Mouse (Mus musculus) neural tube, embryonic 14.5 days (tissue): ENCODE results near the gene Rho. TPM values are rescaled to one million over a fixed set of nuclear protein-coding genes. Genes with fewer than 3 reads are reported as not detected.

Experiments
- ATAC-seq: fragments of 200-750 bp; cut with Nextera tagmentation; 2 replicates; pipeline ENCODE4 v1.8.0; 2017; ENCODE audit warnings: low read depth, mild to moderate bottlenecking, moderate TSS enrichment, moderate library complexity
- H3K27ac ChIP-seq: fragments of 300-500 bp; sonication (generic); 2 replicates; pipeline ENCODE4 v1.5.1; 2014; ENCODE audit warnings: low read depth, mild to moderate bottlenecking, control low read depth, low read length, moderate library complexity, mixed read lengths
- H3K27me3 ChIP-seq: fragments of 300-500 bp; sonication (generic); 2 replicates; pipeline ENCODE4 v1.6.1; 2014; ENCODE audit warnings: low read length; ENCODE audit not compliant: control insufficient read depth, insufficient read depth
- H3K36me3 ChIP-seq: fragments of 300-500 bp; sonication (generic); 2 replicates; pipeline ENCODE4 v1.6.1; 2014; ENCODE audit warnings: low read length, mixed read lengths; ENCODE audit not compliant: control insufficient read depth, insufficient read depth
- H3K4me1 ChIP-seq: fragments of 300-500 bp; sonication (generic); 2 replicates; pipeline ENCODE4 v1.6.1; 2014; ENCODE audit warnings: low read length; ENCODE audit not compliant: control insufficient read depth, insufficient read depth
- H3K4me2 ChIP-seq: fragments of 300-500 bp; sonication (generic); 2 replicates; pipeline ENCODE4 v1.6.1; 2014; ENCODE audit warnings: mild to moderate bottlenecking, low read depth, low read length, control low read depth
- H3K4me3 ChIP-seq: fragments of 300-500 bp; sonication (generic); 2 replicates; pipeline ENCODE4 v1.5.1; 2014; ENCODE audit warnings: low read depth, low read length, control low read depth, mixed read lengths
- H3K9ac ChIP-seq: fragments of 300-500 bp; sonication (generic); replicated peaks from 2 replicates; pipeline ENCODE4 v1.6.1; 2014; ENCODE audit warnings: low read depth, mild to moderate bottlenecking, control low read depth, low read length, mixed read lengths
- H3K9me3 ChIP-seq: fragments of 300-500 bp; sonication (generic); 2 replicates; pipeline ENCODE4 v1.6.1; 2016; ENCODE audit warnings: low read length; ENCODE audit not compliant: control insufficient read depth
- WGBS: fragments of 180-500 bp; shearing (Covaris S2); extraction: QIAGEN DNeasy Blood & Tissue Kit; methylation state at CpG from one replicate; pipeline ENCODE4 v1.1.7; 2014; 5-methylcytosine and 5-hydroxymethylcytosine counted together
- polyA plus RNA-seq: library from polyadenylated mRNA; unstranded; fragments of >200 nt; fragmentation: Nextera tagmentation; extraction: Ambion mirVana; gene quantifications from 2 replicates; pipeline ENCODE4 v1.2.1, GENCODE M21; 2014

Gene Rho
- polyA plus RNA-seq, 1 experiment from 2014 or later = 0.07 TPM

DNA sequence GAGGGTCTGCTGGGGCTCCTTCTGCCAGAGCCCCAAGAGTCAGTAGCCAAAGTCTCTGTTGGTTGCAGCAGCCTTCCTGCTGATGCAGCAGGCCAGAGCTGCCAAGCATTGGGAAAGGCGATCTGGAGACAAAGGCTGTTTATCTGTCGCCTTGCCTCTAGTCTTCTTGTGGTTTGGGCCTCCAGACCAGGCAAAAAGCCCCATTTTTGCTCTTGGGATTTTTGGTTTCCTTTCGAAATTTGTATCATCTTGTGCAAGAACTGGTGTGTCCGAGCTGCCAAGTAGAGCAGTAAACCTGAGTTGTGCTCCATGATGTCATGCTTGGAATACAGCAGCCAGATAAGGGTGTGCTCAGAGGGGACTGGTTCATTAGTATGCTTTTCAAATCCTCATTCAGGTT lies 34.4 kb upstream of the Rho start:
- ATAC-seq = no peak
- Histone ChIP-seq H3K27me3 (no peaks in the 10 kb centered on the region), H3K9me3 (no peaks in the 10 kb centered on the region), H3K4me1 (no peaks in the 10 kb centered on the region), H3K27ac (no peak overlapping the region), H3K4me3 (no peak overlapping the region), H3K36me3 (peaks cover 7% of the 10 kb centered on the region), H3K4me2 (no peak overlapping the region), H3K9ac (no peak overlapping the region)
- WGBS = 83% methylated on average over 4 of the region's 4 CpGs

DNA sequence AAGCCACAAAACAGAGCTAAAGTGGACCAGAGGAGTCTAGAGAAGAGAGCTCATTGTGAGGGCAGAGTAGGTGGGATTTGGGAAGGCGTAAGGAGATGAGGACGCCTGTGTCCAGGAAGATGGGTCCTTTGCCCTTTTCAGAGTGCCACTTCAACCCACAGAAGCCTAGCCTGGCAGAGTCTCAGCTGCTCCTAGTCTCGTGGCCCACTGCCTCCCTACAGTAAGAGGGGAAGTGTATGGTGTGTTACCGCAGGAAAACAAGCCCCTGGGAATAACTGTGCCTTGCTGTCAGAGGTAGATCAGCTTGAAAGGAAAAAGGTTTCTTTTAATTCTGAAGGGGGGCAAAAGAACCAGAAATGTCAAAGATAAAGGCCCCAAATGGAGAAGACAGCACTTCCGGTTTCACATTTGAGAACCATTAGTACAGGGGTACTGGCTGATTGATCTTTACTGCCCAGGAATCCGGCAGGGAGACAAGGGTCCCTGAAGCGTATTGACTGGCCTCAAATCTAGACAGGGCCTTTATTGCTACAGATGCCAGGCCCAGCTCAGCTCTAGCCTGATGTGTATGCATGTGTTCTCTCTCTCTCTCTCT lies 33.5 kb upstream of the Rho start:
- ATAC-seq = no peak
- Histone ChIP-seq H3K4me1 (no peaks in the 10 kb centered on the region), H3K27me3 (no peaks in the 10 kb centered on the region), H3K27ac (no peak overlapping the region), H3K4me2 (no peak overlapping the region), H3K36me3 (peaks cover 5% of the 10 kb centered on the region; the same call in 1 of the 2 replicates), H3K4me3 (no peak overlapping the region), H3K9ac (no peak overlapping the region), H3K9me3 (no peaks in the 10 kb centered on the region)
- 76% methylated on average over 7 of the region's 7 CpGs for WGBS

DNA sequence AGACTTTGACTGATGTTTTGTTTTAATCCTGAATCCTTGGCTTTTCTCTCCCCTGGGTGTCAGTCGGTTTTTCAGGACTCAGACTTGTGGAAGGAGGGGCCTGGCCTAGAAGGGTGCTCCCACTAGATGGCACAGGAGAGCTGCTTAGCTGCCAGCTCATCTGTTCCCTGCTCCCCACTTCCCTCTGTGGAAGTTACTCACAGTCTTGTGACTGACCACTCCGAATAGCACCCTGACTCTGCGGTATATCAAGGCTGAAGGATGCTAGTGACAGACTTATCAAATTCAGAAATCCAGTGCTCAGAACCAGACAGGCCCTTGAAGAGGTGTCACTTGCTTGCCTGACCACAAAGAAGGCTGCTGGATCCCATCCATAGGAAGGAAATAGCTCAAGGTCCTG lies 30.5 kb upstream of the Rho start:
- H3K4me3 ChIP-seq = no peak overlapping the region
- no peaks in the 10 kb centered on the region for H3K36me3 ChIP-seq
- H3K9ac ChIP-seq = no peak overlapping the region
- 25% methylated on average over 3 of the region's 3 CpGs for WGBS
- H3K27me3 ChIP-seq = no peaks in the 10 kb centered on the region
- H3K27ac ChIP-seq = no peak overlapping the region
- no peak overlapping the region for H3K4me2 ChIP-seq
- H3K9me3 ChIP-seq = no peaks in the 10 kb centered on the region
- ATAC-seq = peak; percentile 81
- H3K4me1 ChIP-seq = no peaks in the 10 kb centered on the region

DNA sequence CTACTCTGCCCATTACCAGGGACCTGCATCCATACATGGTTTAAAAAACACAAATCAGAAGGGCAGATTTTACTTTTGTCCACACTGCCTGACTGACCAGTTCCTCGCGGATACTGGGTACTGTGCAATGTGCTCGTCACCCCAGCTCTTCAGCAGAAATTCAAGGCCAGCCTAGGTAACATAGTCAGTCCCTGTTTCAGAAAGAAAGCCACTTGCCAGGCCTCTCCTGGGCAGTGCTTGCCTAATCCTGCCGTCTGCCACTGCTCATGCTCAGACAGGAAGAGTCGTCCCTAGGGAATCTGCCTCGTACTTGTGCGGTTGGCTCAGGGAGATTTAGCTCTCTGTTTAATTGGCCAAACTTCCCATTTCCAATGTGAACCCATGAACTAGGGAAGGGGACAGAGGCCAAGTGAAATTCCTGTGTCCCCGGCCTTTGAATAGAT lies 30.0 kb upstream of the Rho start:
- Histone ChIP-seq H3K27ac (no peak overlapping the region), H3K4me2 (no peak overlapping the region), H3K4me1 (no peaks in the 10 kb centered on the region), H3K27me3 (no peaks in the 10 kb centered on the region), H3K36me3 (no peaks in the 10 kb centered on the region), H3K9ac (no peak overlapping the region), H3K4me3 (no peak overlapping the region), H3K9me3 (no peaks in the 10 kb centered on the region)
- 0 out of 2 replicates have a peak, but pooled peaks have one; percentile 49 for ATAC-seq
- 70% methylated on average over 8 of the region's 8 CpGs for WGBS

DNA sequence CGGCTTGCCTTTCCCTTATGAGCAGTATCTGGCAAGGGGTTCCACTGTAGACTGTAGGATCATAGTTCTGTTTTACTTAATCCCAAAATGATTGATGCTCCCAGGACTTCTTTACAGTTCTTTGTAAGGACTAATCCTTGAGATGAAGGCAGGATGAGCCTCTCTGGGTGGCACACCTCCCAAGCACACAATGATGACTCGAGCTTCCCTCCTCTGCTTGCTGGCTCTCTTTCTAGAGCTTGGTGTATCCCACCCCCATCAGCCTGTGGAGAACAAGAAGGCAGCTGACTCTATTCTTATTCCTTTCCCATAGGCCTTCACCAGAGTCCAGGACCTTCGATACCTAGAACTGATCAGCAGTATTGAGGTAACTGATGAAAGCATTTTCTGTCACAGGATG lies 29.0 kb upstream of the Rho start:
- Histone ChIP-seq H3K4me2 (no peak overlapping the region), H3K36me3 (no peaks in the 10 kb centered on the region), H3K27ac (no peak overlapping the region), H3K4me1 (no peaks in the 10 kb centered on the region), H3K27me3 (no peaks in the 10 kb centered on the region), H3K4me3 (no peak overlapping the region), H3K9ac (no peak overlapping the region), H3K9me3 (no peaks in the 10 kb centered on the region)
- 89% methylated on average over 3 of the region's 3 CpGs for WGBS
- no peak for ATAC-seq

DNA sequence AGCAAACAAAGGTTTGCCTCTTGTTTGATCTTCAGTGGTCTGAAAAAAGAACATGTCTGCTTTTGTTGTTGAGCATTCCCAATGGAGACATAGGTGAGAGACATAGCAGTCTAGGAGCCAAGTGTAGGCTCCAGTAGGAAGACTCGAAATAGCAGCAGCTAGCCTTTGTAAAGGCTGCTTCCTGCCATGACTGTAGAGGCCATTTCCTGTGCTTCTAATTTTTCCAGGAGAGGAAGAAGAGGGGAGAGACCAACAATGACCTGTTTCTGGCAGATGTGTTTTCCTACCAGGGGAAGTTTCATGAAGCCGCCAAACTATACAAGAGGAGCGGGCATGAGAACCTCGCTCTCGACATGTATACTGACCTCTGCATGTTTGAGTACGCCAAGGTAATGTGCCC lies 26.0 kb upstream of the Rho start:
- no peaks in the 10 kb centered on the region for H3K4me1 ChIP-seq
- 87% methylated on average over 6 of the region's 6 CpGs for WGBS
- no peak overlapping the region for H3K9ac ChIP-seq
- H3K4me2 ChIP-seq = no peak overlapping the region
- H3K36me3 ChIP-seq = no peaks in the 10 kb centered on the region
- no peak for ATAC-seq
- H3K9me3 ChIP-seq = no peaks in the 10 kb centered on the region
- H3K4me3 ChIP-seq = no peak overlapping the region
- no peaks in the 10 kb centered on the region for H3K27me3 ChIP-seq
- no peak overlapping the region for H3K27ac ChIP-seq

DNA sequence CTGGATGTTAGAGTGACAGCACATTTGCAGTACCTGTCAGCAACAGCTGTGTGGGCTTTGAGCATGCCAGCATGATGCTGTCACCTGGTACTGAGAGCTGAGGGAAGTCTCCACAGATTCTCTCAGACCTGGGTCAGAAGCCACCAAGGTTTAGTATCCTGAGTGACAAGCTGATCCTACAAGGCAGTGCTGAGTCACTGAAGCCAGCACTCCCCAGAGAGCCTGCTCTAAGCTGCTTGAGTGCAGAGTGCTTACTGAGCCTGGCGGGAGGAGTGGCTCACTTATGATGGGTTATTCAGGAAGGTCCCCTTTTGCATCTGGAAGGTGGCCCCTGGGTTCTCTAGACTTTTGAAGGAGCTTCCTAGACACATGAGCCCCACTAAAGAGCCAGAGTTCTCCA lies 25.1 kb upstream of the Rho start:
- Histone ChIP-seq H3K9ac (no peak overlapping the region), H3K4me1 (no peaks in the 10 kb centered on the region), H3K4me3 (no peak overlapping the region), H3K4me2 (no peak overlapping the region), H3K36me3 (no peaks in the 10 kb centered on the region), H3K27ac (no peak overlapping the region), H3K9me3 (no peaks in the 10 kb centered on the region), H3K27me3 (no peaks in the 10 kb centered on the region)
- whole genome bisulfite sequencing = 85% methylated on average over 1 of the region's 1 CpGs
- no peak for ATAC-seq

DNA sequence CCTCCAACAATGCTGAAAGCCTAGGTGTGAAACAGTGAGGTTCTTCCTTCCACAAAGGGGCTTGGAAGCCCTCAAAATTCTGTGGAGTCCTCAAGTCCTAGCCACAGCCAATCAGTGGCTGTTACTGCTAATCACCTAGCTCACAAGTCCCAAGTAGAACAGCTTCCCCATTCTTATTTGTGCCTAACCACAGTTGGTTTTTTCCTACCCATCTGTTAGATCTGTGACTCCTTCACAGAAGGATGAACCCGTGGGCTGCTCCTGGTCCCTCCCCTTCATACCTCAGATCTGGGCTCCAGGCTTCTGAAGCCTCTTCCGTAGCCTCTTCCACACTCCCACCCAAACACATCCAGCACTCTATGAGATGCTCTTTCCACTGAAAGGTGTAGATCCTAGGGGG lies 24.7 kb upstream of the Rho start:
- Histone ChIP-seq H3K27me3 (no peaks in the 10 kb centered on the region), H3K4me1 (no peaks in the 10 kb centered on the region), H3K4me2 (no peak overlapping the region), H3K36me3 (no peaks in the 10 kb centered on the region), H3K4me3 (no peak overlapping the region), H3K27ac (no peak overlapping the region), H3K9me3 (no peaks in the 10 kb centered on the region), H3K9ac (no peak overlapping the region)
- no peak for ATAC-seq
- WGBS = 93% methylated on average over 2 of the region's 2 CpGs

DNA sequence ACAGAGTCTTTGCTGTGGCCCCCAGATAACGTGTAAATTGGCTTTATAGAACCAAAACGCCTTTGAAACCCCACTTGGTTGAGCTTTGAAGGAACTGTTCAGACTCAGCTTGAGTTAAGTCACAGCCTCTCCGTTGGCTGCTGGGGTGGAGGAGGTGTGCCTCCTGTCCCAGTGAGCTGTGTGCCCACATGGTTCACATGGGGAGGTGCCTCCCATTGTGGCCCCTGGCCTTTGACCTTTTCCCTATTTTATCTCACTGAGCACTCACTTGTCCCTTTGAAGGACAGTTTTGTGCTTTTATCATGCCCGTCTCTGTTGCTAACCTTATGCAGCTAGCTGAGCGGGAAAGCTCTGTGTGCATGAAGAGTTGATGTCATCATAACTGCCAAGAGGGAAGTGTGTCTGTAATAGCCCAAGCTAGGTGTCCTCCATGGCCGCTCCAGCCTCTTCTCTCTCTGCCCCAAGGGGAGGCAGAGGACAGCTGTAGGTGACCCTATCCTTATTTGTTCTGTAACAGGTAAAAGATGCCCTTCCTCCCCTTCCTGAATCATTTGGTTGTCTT lies 23.0 kb upstream of the Rho start:
- ATAC-seq = no peak
- no peaks in the 10 kb centered on the region for H3K4me1 ChIP-seq
- H3K9me3 ChIP-seq = no peaks in the 10 kb centered on the region
- H3K27ac ChIP-seq = no peak overlapping the region
- WGBS = 53% methylated on average over 6 of the region's 6 CpGs
- H3K9ac ChIP-seq = no peak overlapping the region
- H3K4me2 ChIP-seq = no peak overlapping the region
- H3K4me3 ChIP-seq = no peak overlapping the region
- no peaks in the 10 kb centered on the region for H3K36me3 ChIP-seq
- H3K27me3 ChIP-seq = no peaks in the 10 kb centered on the region
